Mouse (Mus musculus) hindbrain, embryonic 16.5 days (tissue): Measurements from ENCODE around the gene Elavl3. TPM values are rescaled to one million over a fixed set of nuclear protein-coding genes. Genes with fewer than 3 reads are reported as not detected.
"Not testable (repeated sequence)": the region's sequence is repeated elsewhere in the genome, so short reads cannot be mapped to it uniquely, and the experiment has no call there.

Source experiments
- ATAC-seq: fragments of 200-750 bp; cut with Nextera tagmentation; 2 replicates; pipeline ENCODE4 v1.8.0; 2017; ENCODE audit warnings: moderate TSS enrichment, moderate library complexity
- H3K27ac ChIP-seq: fragments of 300-500 bp; sonication (generic); 2 replicates; pipeline ENCODE4 v1.5.1; 2014; ENCODE audit warnings: low read depth, mild to moderate bottlenecking, control low read depth, low read length, moderate library complexity
- H3K27me3 ChIP-seq: fragments of 300-500 bp; sonication (generic); replicated peaks from 2 replicates; pipeline ENCODE4 v1.6.1; 2014; ENCODE audit warnings: low read length; ENCODE audit not compliant: control insufficient read depth, insufficient read depth
- H3K36me3 ChIP-seq: fragments of 300-500 bp; sonication (generic); 2 replicates; pipeline ENCODE4 v1.6.1; 2014; ENCODE audit warnings: mild to moderate bottlenecking, low read length, moderate library complexity, mixed read lengths; ENCODE audit not compliant: control insufficient read depth, insufficient read depth
- H3K4me1 ChIP-seq: fragments of 300-500 bp; sonication (generic); 2 replicates; pipeline ENCODE4 v1.6.1; 2014; ENCODE audit warnings: low read depth, low read length; ENCODE audit not compliant: control insufficient read depth, insufficient read depth
- H3K4me2 ChIP-seq: fragments of 300-500 bp; sonication (generic); 2 replicates; pipeline ENCODE4 v1.6.1; 2014; ENCODE audit warnings: mild to moderate bottlenecking, low read length, control low read depth, moderate library complexity
- H3K4me3 ChIP-seq: fragments of 300-500 bp; sonication (generic); 2 replicates; pipeline ENCODE4 v1.5.1; 2014; ENCODE audit warnings: mild to moderate bottlenecking, low read length, control low read depth, moderate library complexity
- H3K9ac ChIP-seq: fragments of 300-500 bp; sonication (generic); 2 replicates; pipeline ENCODE4 v1.6.1; 2014; ENCODE audit warnings: low read depth, mild to moderate bottlenecking, control low read depth, low read length, moderate library complexity
- H3K9me3 ChIP-seq: fragments of 300-500 bp; sonication (generic); 2 replicates; pipeline ENCODE4 v1.6.1; 2014; ENCODE audit warnings: mild to moderate bottlenecking, low read length, moderate library complexity; ENCODE audit not compliant: control insufficient read depth
- WGBS: fragments of 180-500 bp; shearing (Covaris S2); extraction: QIAGEN DNeasy Blood & Tissue Kit; methylation state at CpG from one replicate; pipeline ENCODE4 v1.1.7; 2014; 5-methylcytosine and 5-hydroxymethylcytosine counted together
- polyA plus RNA-seq: library from polyadenylated mRNA; unstranded; fragments of >200 nt; fragmentation: Nextera tagmentation; extraction: Ambion mirVana; gene quantifications from 2 replicates; pipeline ENCODE4 v1.2.1, GENCODE M21; 2015

Elavl3 gene
- polyA plus RNA-seq, 1 experiment from 2014 or later = 77.8 TPM

GRCm38 (mm10) chr9:22085022-22085834 lies 33.4 kb upstream of the Elavl3 start, which contains the start of gene Ecsit:
Ecsit (minus strand) TSS chr9:22085438.
- Histone ChIP-seq H3K4me1 (peaks cover 9% of the 10 kb centered on the region), H3K27ac (peak within 1 kb of the TSS; percentile 77), H3K27me3 (no peaks in the 10 kb centered on the region), H3K4me3 (peak within 1 kb of the TSS; percentile 82), H3K9me3 (no peaks in the 10 kb centered on the region), H3K9ac (peak within 1 kb of the TSS; percentile 80), H3K4me2 (peak within 1 kb of the TSS; percentile 76), H3K36me3 (no peaks in the 10 kb centered on the region)
- under 1% methylated on average over 48 of the region's 48 CpGs for WGBS
- peak; percentile 99 for ATAC-seq

GRCm38 (mm10) chr9:22084667-22085021 lies 32.8 kb upstream of the Elavl3 start:
- H3K4me3 ChIP-seq = peak overlapping the region; percentile 82
- no peak for ATAC-seq
- H3K27me3 ChIP-seq = no peaks in the 10 kb centered on the region
- peak overlapping the region; percentile 80 for H3K9ac ChIP-seq
- peaks cover 9% of the 10 kb centered on the region for H3K4me1 ChIP-seq
- peak overlapping the region; percentile 73 for H3K27ac ChIP-seq
- WGBS = 31% methylated on average over 4 of the region's 4 CpGs
- no peaks in the 10 kb centered on the region for H3K9me3 ChIP-seq
- H3K36me3 ChIP-seq = 0 out of 2 replicates have a peak, but pooled peaks cover 2% of the 10 kb centered on the region
- H3K4me2 ChIP-seq = peak overlapping the region; percentile 76

GRCm38 (mm10) chr9:22076223-22076622 lies 24.4 kb upstream of the Elavl3 start:
- Histone ChIP-seq H3K27me3 (no peaks in the 10 kb centered on the region), H3K4me2 (no peak overlapping the region), H3K36me3 (peaks cover 4% of the 10 kb centered on the region), H3K9ac (no peak overlapping the region), H3K27ac (no peak overlapping the region), H3K9me3 (no peaks in the 10 kb centered on the region), H3K4me1 (peaks cover 4% of the 10 kb centered on the region; the same call in 1 of the 2 replicates), H3K4me3 (no peak overlapping the region)
- 95% methylated on average over 23 of the region's 23 CpGs for WGBS
- ATAC-seq = no peak

DNA sequence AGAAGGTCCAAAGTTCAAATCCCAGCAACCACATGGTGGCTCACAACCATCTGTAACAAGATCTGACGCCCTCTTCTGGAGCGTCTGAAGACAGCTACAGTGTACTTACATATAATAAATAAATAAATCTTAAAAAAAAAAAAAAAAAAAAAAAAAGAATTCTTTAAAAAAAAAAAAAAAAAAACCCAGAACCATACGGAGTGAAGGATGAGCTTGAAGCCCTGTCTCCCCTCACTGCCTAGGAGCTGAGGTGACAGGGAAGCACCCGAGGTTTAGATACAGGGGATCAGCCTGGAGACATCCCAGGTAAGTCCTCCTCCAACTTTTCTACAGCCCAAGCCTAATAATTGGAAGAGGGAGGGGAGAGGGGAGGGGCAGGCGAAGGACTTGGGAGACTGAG lies 24.0 kb upstream of the Elavl3 start:
- H3K9ac ChIP-seq, H3K27ac ChIP-seq, H3K4me1 ChIP-seq, ATAC-seq, H3K9me3 ChIP-seq, H3K4me3 ChIP-seq, H3K27me3 ChIP-seq, H3K4me2 ChIP-seq, H3K36me3 ChIP-seq: not testable (repeated sequence)
- WGBS = 80% methylated on average over 5 of the region's 5 CpGs

- no peak for ATAC-seq
- WGBS = 94% methylated on average over 4 of the region's 4 CpGs
- H3K4me3 ChIP-seq = no peak overlapping the region
- H3K36me3 ChIP-seq = peaks cover 4% of the 10 kb centered on the region; the same call in 1 of the 2 replicates
- H3K9me3 ChIP-seq = no peaks in the 10 kb centered on the region
- no peak overlapping the region for H3K9ac ChIP-seq
- peaks cover 14% of the 10 kb centered on the region for H3K4me1 ChIP-seq
- H3K27me3 ChIP-seq = no peaks in the 10 kb centered on the region
- no peak overlapping the region for H3K27ac ChIP-seq
- H3K4me2 ChIP-seq = no peak overlapping the region
Observed at GRCm38 (mm10) chr9:22072276-22072675, 20.5 kb upstream of the Elavl3 start.

DNA sequence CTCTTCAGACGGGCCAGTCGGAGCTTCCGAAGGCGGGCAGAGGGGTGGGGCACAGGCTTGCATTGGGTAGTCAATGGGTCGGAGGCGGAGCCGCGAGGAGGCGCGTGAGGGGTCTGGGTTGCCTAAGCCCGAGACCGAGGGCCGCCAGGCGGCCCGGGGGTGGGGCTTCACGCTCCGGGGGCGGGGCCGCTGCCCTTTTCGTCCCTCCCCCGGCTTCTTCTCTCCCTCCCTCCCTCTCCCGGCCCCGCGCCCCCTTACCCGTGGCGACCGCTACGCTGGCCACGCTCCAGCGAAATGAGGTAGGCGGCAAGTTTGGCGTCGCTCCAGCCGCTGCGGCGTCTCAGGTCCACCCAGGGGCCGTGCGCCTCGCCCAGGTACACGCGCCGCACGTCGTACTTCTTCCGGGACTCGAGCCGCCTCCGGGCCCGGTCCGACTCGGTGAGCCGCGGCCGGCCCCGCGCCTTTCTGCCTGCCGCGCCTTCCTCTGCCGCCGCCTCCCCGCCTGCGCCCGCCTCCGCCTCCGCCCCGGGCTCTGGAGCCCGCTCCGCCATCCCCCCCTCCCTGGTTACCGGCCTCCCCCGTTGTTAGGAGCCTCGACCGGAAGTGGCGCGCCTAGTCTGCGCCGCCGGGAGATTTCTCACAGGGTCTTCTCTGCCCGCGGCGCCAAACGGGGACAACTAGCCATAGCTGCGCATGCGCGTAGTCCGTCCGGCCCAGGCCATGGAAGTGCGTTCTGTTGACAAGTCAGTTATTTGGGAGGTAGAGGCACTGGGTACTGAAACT lies 19.2 kb upstream of the Elavl3 start, which contains the start of the genes Gm49318 and Zfp653:
TSS of gene Gm49318 (minus strand) at position 469 of the 783 bp plus-strand sequence.
TSS of gene Zfp653 (minus strand) at position 586 of the 783 bp plus-strand sequence.
- peak; percentile 97 for ATAC-seq
- Histone ChIP-seq H3K4me3 (peak within 1 kb of the TSS; percentile 75), H3K27ac (peak within 1 kb of the TSS; percentile 97), H3K9me3 (no peaks in the 10 kb centered on the region), H3K27me3 (no peaks in the 10 kb centered on the region), H3K4me2 (peak within 1 kb of the TSS; percentile 71), H3K9ac (peak within 1 kb of the TSS; percentile 91), H3K36me3 (peaks cover 4% of the 10 kb centered on the region; the same call in 1 of the 2 replicates), H3K4me1 (peaks cover 14% of the 10 kb centered on the region)
- WGBS = 1% methylated on average over 67 of the region's 87 CpGs

- peak; percentile 13 for ATAC-seq
- Histone ChIP-seq H3K27ac (peak overlapping the region; percentile 97; the same call in 1 of the 2 replicates), H3K27me3 (no peaks in the 10 kb centered on the region), H3K9ac (peak overlapping the region; percentile 91), H3K4me1 (peaks cover 14% of the 10 kb centered on the region), H3K9me3 (no peaks in the 10 kb centered on the region), H3K4me3 (peak overlapping the region; percentile 75), H3K36me3 (peaks cover 9% of the 10 kb centered on the region), H3K4me2 (peak overlapping the region; percentile 71)
- 71% methylated on average over 4 of the region's 4 CpGs for WGBS
Observed at GRCm38 (mm10) chr9:22069881-22070553, 18.2 kb upstream of the Elavl3 start.

DNA sequence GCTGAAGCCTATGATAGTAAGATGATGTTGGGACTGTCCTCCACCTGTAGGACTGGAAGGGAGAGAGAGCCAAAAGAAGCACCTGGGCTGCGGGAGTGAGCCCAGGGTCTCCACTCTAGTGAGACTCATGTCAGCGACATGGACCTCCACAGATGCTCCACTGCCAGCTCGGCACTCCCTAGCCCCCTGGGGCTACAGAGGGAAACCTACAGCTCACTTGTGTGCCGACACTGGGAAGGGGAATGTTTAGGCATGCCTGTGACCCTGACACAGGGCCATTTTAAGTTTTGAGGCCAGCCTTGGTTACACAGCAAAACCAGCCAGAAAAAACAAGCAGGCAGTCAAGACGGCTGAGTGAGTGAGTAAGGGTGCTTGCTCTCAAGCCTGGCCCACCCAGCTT lies 15.4 kb upstream of the Elavl3 start:
- Histone ChIP-seq H3K4me1 (peaks cover 14% of the 10 kb centered on the region), H3K27me3 (no peaks in the 10 kb centered on the region), H3K9ac (no peak overlapping the region), H3K27ac (no peak overlapping the region), H3K9me3 (no peaks in the 10 kb centered on the region), H3K4me3 (no peak overlapping the region), H3K4me2 (no peak overlapping the region), H3K36me3 (peaks cover 17% of the 10 kb centered on the region)
- no peak for ATAC-seq
- WGBS = 91% methylated on average over 5 of the region's 5 CpGs
